Mouse (Mus musculus) hindbrain, embryonic 14.5 days (tissue): ENCODE data around the gene Slc25a19. TPM values are rescaled to one million over a fixed set of nuclear protein-coding genes. Genes with fewer than 3 reads are reported as not detected.

ENCODE experiments used
- ATAC-seq: fragments of 200-750 bp; cut with Nextera tagmentation; 2 replicates; pipeline ENCODE4 v1.8.0; 2017; ENCODE audit warnings: moderate number of reproducible peaks, mild to moderate bottlenecking, moderate TSS enrichment, moderate library complexity; ENCODE audit not compliant: low FRiP score
- DNase-seq: peaks from one replicate; pipeline ENCODE4 v3.0.0-alpha.2; 2015; ENCODE audit warnings: low spot score
- H3K27ac ChIP-seq: fragments of 300-500 bp; sonication (generic); 2 replicates; pipeline ENCODE4 v1.5.1; 2014; ENCODE audit warnings: mild to moderate bottlenecking, moderate library complexity
- H3K27me3 ChIP-seq: fragments of 300-500 bp; sonication (generic); 2 replicates; pipeline ENCODE4 v1.6.1; 2014; ENCODE audit warnings: mild to moderate bottlenecking, low read length, mixed read lengths; ENCODE audit not compliant: control insufficient read depth, insufficient read depth
- H3K36me3 ChIP-seq: fragments of 300-500 bp; sonication (generic); replicated peaks from 2 replicates; pipeline ENCODE4 v1.6.1; 2014; ENCODE audit not compliant: control insufficient read depth, insufficient read depth
- H3K4me1 ChIP-seq: fragments of 300-500 bp; sonication (generic); replicated peaks from 2 replicates; pipeline ENCODE4 v1.6.1; 2014; ENCODE audit warnings: antibody characterized with exemption, low read length, mixed read lengths; ENCODE audit not compliant: control insufficient read depth, insufficient read depth
- H3K4me2 ChIP-seq: fragments of 300-500 bp; sonication (generic); replicated peaks from 2 replicates; pipeline ENCODE4 v1.6.1; 2014; ENCODE audit warnings: mild to moderate bottlenecking, moderate library complexity
- H3K4me3 ChIP-seq: fragments of 300-500 bp; sonication (generic); replicated peaks from 2 replicates; pipeline ENCODE4 v1.5.1; 2014; ENCODE audit warnings: mild to moderate bottlenecking, low read length
- H3K9ac ChIP-seq: fragments of 300-500 bp; sonication (generic); 2 replicates; pipeline ENCODE4 v1.6.1; 2014
- H3K9me3 ChIP-seq: fragments of 300-500 bp; sonication (generic); 2 replicates; pipeline ENCODE4 v1.6.1; 2016; ENCODE audit warnings: low read length; ENCODE audit not compliant: control insufficient read depth
- WGBS: fragments of 180-500 bp; shearing (Covaris S2); extraction: QIAGEN DNeasy Blood & Tissue Kit; methylation state at CpG from one replicate; pipeline ENCODE4 v1.1.7; 2014; 5-methylcytosine and 5-hydroxymethylcytosine counted together
- polyA plus RNA-seq: library from polyadenylated mRNA; unstranded; fragments of >200 nt; fragmentation: Nextera tagmentation; extraction: Ambion mirVana; gene quantifications from 2 replicates; pipeline ENCODE4 v1.2.1, GENCODE M21; 2014

Gene Slc25a19
- polyA plus RNA-seq, 1 experiment from 2014 or later = 37.8 TPM

- H3K4me2 ChIP-seq = no peak overlapping the region
- no peak overlapping the region for H3K9ac ChIP-seq
- no peak overlapping the region for H3K4me3 ChIP-seq
- H3K27ac ChIP-seq = no peak overlapping the region
- no peak for DNase-seq
- ATAC-seq = no peak
- H3K4me1 ChIP-seq = no peaks in the 10 kb centered on the region
- no peaks in the 10 kb centered on the region for H3K9me3 ChIP-seq
- no peaks in the 10 kb centered on the region for H3K27me3 ChIP-seq
- H3K36me3 ChIP-seq = peaks cover 47% of the 10 kb centered on the region
- 77% methylated on average over 8 of the region's 10 CpGs for WGBS
Measured at GRCm38 (mm10) chr11:115643265-115643664, 15.2 kb upstream of the Slc25a19 start.

DNA sequence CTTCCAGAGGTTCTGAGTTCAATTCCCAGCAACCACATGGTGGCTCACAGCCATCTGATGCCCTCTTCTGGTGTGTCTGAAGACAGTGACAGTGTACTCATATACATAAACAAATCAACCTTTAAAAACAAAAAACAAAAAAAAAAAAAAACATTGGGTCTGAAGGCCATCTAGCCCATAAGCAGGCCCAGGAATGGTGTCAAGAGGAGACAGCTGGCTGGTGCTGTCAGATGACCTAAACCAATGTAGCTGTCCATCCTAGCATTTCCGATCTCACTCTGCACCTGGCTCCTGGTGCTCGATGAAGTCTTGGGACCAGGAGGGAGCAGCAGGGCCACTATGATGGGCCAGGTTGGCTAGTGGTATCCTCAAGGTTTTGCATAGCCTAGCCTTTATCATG is 14.6 kb upstream of the Slc25a19 start:
- H3K36me3 ChIP-seq = peaks cover 41% of the 10 kb centered on the region
- ATAC-seq = no peak
- DNase-seq = no peak
- no peak overlapping the region for H3K4me3 ChIP-seq
- H3K4me1 ChIP-seq = no peaks in the 10 kb centered on the region
- no peak overlapping the region for H3K4me2 ChIP-seq
- H3K9me3 ChIP-seq = no peaks in the 10 kb centered on the region
- no peak overlapping the region for H3K9ac ChIP-seq
- H3K27ac ChIP-seq = no peak overlapping the region
- WGBS = 96% methylated on average over 2 of the region's 2 CpGs
- no peaks in the 10 kb centered on the region for H3K27me3 ChIP-seq

GRCm38 (mm10) chr11:115641664-115642036 is 13.6 kb upstream of the Slc25a19 start:
- ATAC-seq (no peak), DNase-seq (no peak)
- H3K9ac ChIP-seq = no peak overlapping the region
- no peak overlapping the region for H3K4me3 ChIP-seq
- WGBS = 90% methylated on average over 4 of the region's 4 CpGs
- H3K4me2 ChIP-seq = no peak overlapping the region
- no peaks in the 10 kb centered on the region for H3K27me3 ChIP-seq
- H3K9me3 ChIP-seq = no peaks in the 10 kb centered on the region
- H3K36me3 ChIP-seq = peaks cover 35% of the 10 kb centered on the region
- no peaks in the 10 kb centered on the region for H3K4me1 ChIP-seq
- no peak overlapping the region for H3K27ac ChIP-seq

GRCm38 (mm10) chr11:115640978-115641663 is 13.0 kb upstream of the Slc25a19 start:
- Histone ChIP-seq H3K4me1 (no peaks in the 10 kb centered on the region), H3K4me2 (no peak overlapping the region), H3K27me3 (no peaks in the 10 kb centered on the region), H3K4me3 (no peak overlapping the region), H3K36me3 (peaks cover 31% of the 10 kb centered on the region), H3K9ac (no peak overlapping the region), H3K27ac (no peak overlapping the region), H3K9me3 (no peaks in the 10 kb centered on the region)
- no peak for ATAC-seq
- no peak for DNase-seq
- WGBS = 56% methylated on average over 14 of the region's 14 CpGs

GRCm38 (mm10) chr11:115640311-115640828 is 12.3 kb upstream of the Slc25a19 start:
- no peak overlapping the region for H3K27ac ChIP-seq
- WGBS = 76% methylated on average over 3 of the region's 4 CpGs
- ATAC-seq (no peak), DNase-seq (no peak)
- H3K36me3 ChIP-seq = peaks cover 23% of the 10 kb centered on the region
- H3K4me3 ChIP-seq = no peak overlapping the region
- no peaks in the 10 kb centered on the region for H3K27me3 ChIP-seq
- no peaks in the 10 kb centered on the region for H3K4me1 ChIP-seq
- H3K4me2 ChIP-seq = no peak overlapping the region
- no peaks in the 10 kb centered on the region for H3K9me3 ChIP-seq
- H3K9ac ChIP-seq = no peak overlapping the region

GRCm38 (mm10) chr11:115639540-115639939 is 11.4 kb upstream of the Slc25a19 start:
- Histone ChIP-seq H3K4me1 (no peaks in the 10 kb centered on the region), H3K9ac (no peak overlapping the region), H3K4me2 (no peak overlapping the region), H3K9me3 (no peaks in the 10 kb centered on the region), H3K36me3 (peaks cover 15% of the 10 kb centered on the region), H3K27ac (no peak overlapping the region), H3K4me3 (no peak overlapping the region), H3K27me3 (no peaks in the 10 kb centered on the region)
- 91% methylated on average over 4 of the region's 4 CpGs for WGBS
- DNase-seq = no peak
- ATAC-seq = no peak

- Histone ChIP-seq H3K36me3 (peaks cover 8% of the 10 kb centered on the region; the same call in 1 of the 2 replicates), H3K4me3 (no peak overlapping the region), H3K9ac (no peak overlapping the region), H3K9me3 (no peaks in the 10 kb centered on the region), H3K4me1 (no peaks in the 10 kb centered on the region), H3K4me2 (no peak overlapping the region), H3K27me3 (no peaks in the 10 kb centered on the region), H3K27ac (no peak overlapping the region)
- WGBS = 88% methylated on average over 5 of the region's 5 CpGs
- DNase-seq (no peak), ATAC-seq (no peak)
Measured at GRCm38 (mm10) chr11:115638498-115639409, 10.7 kb upstream of the Slc25a19 start.

DNA sequence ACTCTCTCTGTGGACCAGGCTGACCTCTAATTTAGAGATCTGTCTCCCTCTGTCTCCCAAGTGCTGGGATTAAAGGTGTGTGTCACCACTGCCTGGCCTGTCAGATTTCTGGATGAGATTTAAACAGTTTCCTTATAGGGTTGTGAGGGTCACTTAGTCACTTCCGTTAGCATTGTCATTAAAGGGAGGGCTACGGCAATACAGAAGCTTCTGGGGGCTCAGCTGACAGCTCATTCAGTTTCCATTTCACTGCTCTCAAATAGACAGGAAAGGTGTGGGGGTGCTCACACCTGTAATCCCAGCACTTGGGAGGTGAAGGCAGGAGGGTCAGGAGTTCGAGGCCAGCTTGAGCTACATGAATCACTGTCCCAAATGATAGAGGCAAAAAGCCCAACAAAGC is 8.9 kb upstream of the Slc25a19 start:
- no peaks in the 10 kb centered on the region; the same call in 1 of the 2 replicates for H3K36me3 ChIP-seq
- no peaks in the 10 kb centered on the region for H3K27me3 ChIP-seq
- no peak for DNase-seq
- no peak for ATAC-seq
- no peaks in the 10 kb centered on the region for H3K4me1 ChIP-seq
- no peaks in the 10 kb centered on the region for H3K9me3 ChIP-seq
- H3K4me2 ChIP-seq = no peak overlapping the region
- 88% methylated on average over 3 of the region's 3 CpGs for WGBS
- H3K4me3 ChIP-seq = no peak overlapping the region
- no peak overlapping the region for H3K27ac ChIP-seq
- no peak overlapping the region for H3K9ac ChIP-seq

DNA sequence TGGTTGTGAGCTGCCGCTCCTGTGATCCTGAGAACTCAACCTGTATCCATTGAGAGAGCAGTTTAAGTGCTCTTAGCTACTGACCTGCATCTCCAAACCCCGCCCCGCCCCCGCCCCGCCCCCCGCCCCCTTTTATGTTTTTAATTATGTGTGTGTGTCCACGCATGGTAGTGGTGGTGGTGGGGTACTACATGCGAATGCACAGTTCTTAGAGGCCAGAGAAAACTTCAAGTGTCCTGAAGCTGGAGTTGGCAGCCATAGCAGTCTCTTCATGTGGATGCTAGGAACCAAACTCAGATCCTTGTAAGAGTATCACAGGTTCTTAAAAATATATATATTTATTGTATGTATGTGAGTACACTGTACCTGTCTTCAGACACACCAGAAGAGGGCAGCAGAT is 7.4 kb upstream of the Slc25a19 start:
- DNase-seq (no peak), ATAC-seq (no peak)
- Histone ChIP-seq H3K4me1 (no peaks in the 10 kb centered on the region), H3K27me3 (no peaks in the 10 kb centered on the region), H3K9me3 (no peaks in the 10 kb centered on the region), H3K36me3 (no peaks in the 10 kb centered on the region), H3K4me2 (no peak overlapping the region), H3K27ac (no peak overlapping the region), H3K4me3 (no peak overlapping the region), H3K9ac (no peak overlapping the region)
- 76% methylated on average over 8 of the region's 8 CpGs for WGBS
